8 mouse cellular contexts compared by ENCODE assay signal in the genomic region with DNA sequence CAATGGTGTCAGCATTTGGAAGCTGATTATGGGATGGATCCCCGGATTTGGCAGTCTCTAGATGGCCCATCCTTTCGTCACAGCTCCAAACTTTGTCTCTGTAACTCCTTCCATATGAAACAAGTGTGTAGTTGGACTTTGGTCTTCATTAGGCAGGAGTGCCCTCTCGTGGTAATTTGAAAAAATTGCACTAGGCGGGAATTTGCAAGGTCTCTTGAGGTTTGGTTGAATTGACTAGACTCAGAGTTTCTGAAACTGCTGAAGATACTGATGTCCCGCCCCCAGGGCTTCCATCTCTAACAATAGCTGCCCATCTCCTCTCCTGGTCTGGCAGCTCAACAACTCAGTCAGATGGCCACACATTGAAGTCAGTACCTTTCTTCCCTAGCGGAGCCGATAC. TPM values are rescaled to one million over a fixed set of nuclear protein-coding genes. Genes with fewer than 3 reads are reported as not detected.
A peak's percentile ranks its signal among the peaks of the same experiment; 100 is the strongest.
DNase-seq lines count a peak whose midpoint lies in the region; ATAC-seq and TF ChIP-seq lines count a peak whose summit lies in the region.

No protein-coding gene starts in this region.

- no peak for ATAC-seq in liver, embryonic 12.5 days
- ATAC-seq in hindbrain, embryonic 12.5 days (ENCODE audit: low FRiP score), result 0 out of 2 replicates have a peak, but pooled peaks have one; percentile 8
- peak; percentile 93 for ATAC-seq in megakaryocyte, adult 5-6 weeks (ENCODE audit: poor library complexity, severe bottlenecking)

- H3K4me1 ChIP-seq in liver, adult 2 months (ENCODE audit: control insufficient read depth, insufficient read depth, low read length), result peaks cover 12% of the 10 kb centered on the region
- H3K4me1 ChIP-seq in liver, embryonic 12.5 days, result 0 out of 2 replicates have a peak, but pooled peaks cover 7% of the 10 kb centered on the region
- H3K4me1 ChIP-seq in hindbrain, embryonic 12.5 days, result peaks cover 6% of the 10 kb centered on the region

- no peaks in the 10 kb centered on the region for H3K79me2 ChIP-seq in liver, adult 2 months (ENCODE audit: control insufficient read depth, insufficient read depth, low read length)

- no peak for TF ChIP-seq POLR2A in liver, adult 2 months (IDR thresholded peaks at IDR 0.05; ENCODE audit: extremely low read depth, insufficient read depth, low read length)

- no peak for TF ChIP-seq CTCF in liver, adult 2 months (IDR thresholded peaks at IDR 0.05; ENCODE audit: low read depth, low read length)

- no peak overlapping the region for H3K4me3 ChIP-seq in liver, adult 2 months (ENCODE audit: insufficient read depth, low read depth, low read length)
- H3K4me3 ChIP-seq in liver, embryonic 12.5 days, result no peak overlapping the region
- H3K4me3 ChIP-seq in hindbrain, embryonic 12.5 days, result no peak overlapping the region

- H3K9me3 ChIP-seq in liver, embryonic 12.5 days (replicated peaks), result no peaks in the 10 kb centered on the region
- H3K9me3 ChIP-seq in hindbrain, embryonic 12.5 days (replicated peaks), result no peaks in the 10 kb centered on the region

- WGBS in liver, adult 2 months, result 30% methylated on average over 7 of the region's 7 CpGs
- WGBS in liver, embryonic 12.5 days (ENCODE audit: insufficient replicate concordance), result 29% methylated on average over 7 of the region's 7 CpGs
- 31% methylated on average over 7 of the region's 7 CpGs for WGBS in hindbrain, embryonic 12.5 days

- H3K36me3 ChIP-seq in liver, adult 2 months (ENCODE audit: control insufficient read depth, insufficient read depth, low read length), result no peaks in the 10 kb centered on the region
- H3K36me3 ChIP-seq in liver, embryonic 12.5 days, result no peaks in the 10 kb centered on the region
- H3K36me3 ChIP-seq in hindbrain, embryonic 12.5 days, result no peaks in the 10 kb centered on the region

- no peaks in the 10 kb centered on the region for H3K27me3 ChIP-seq in liver, adult 2 months (ENCODE audit: control insufficient read depth, insufficient read depth, low read length)
- no peaks in the 10 kb centered on the region for H3K27me3 ChIP-seq in liver, embryonic 12.5 days (replicated peaks)
- H3K27me3 ChIP-seq in hindbrain, embryonic 12.5 days, result no peaks in the 10 kb centered on the region

- no peak overlapping the region for H3K9ac ChIP-seq in liver, adult 2 months (ENCODE audit: low read depth, low read length)
- H3K9ac ChIP-seq in liver, embryonic 12.5 days, result no peak overlapping the region
- H3K9ac ChIP-seq in hindbrain, embryonic 12.5 days, result no peak overlapping the region

- H3K4me2 ChIP-seq in liver, embryonic 12.5 days, result no peak overlapping the region
- H3K4me2 ChIP-seq in hindbrain, embryonic 12.5 days (replicated peaks), result no peak overlapping the region

- peak; percentile 35 to 80 for DNase-seq in adrenal gland, adult (ENCODE audit: inconsistent age in 2 of 2, low spot score in 1 of 2)
- no peak for DNase-seq in adrenal gland, adult 18-20 months (ENCODE audit: low spot score in 2 of 2)
- DNase-seq in liver, adult 2 months (ENCODE audit: extremely low read depth, low read depth, low spot score), result peak; percentile 62
- peak; percentile 18 to 42 for DNase-seq in cerebellum, postnatal 36 days
- DNase-seq in thymus, postnatal 10 days (ENCODE audit: low spot score in 2 of 2), result peak; percentile 29 to 60

- no peak overlapping the region for H3K27ac ChIP-seq in liver, adult 2 months (replicated peaks; ENCODE audit: insufficient read depth, low read depth, low read length)
- no peak overlapping the region for H3K27ac ChIP-seq in liver, embryonic 12.5 days
- H3K27ac ChIP-seq in hindbrain, embryonic 12.5 days, result no peak overlapping the region

RNA-seq across cellular contexts. Expression of gene Olfr1393, which starts 6.8 kb away (rescaled TPM):
- total RNA-seq in adrenal gland, adult 18-20 months (2021), result not detected
- total RNA-seq in liver, adult 2 months (2014; rRNA removed), result 0.09 and 0.27 TPM in 2 replicates
- polyA plus RNA-seq in liver, adult 2 months (2012; rRNA removed), result 0.47 and 0.55 TPM in 2 replicates
- 0.05 and 0.10 TPM in 2 replicates for polyA plus RNA-seq in liver, embryonic 12.5 days (2016; fragmentation: Nextera tagmentation; extraction: Ambion mirVana)
- polyA plus RNA-seq in hindbrain, embryonic 12.5 days (2016; fragmentation: Nextera tagmentation; extraction: Ambion mirVana), result not detected in 2 replicates
- total RNA-seq in megakaryocyte, adult 5-6 weeks (2015), result not detected in 2 replicates
- total RNA-seq in megakaryocyte, adult 5-6 weeks (2017), result not detected in 2 replicates

RNA-seq across cellular contexts. Expression of gene Olfr1392, which starts 13.7 kb away (rescaled TPM):
- under 1 TPM in 1 of 2 experiments, not detected in 1; 0.10 TPM for total RNA-seq in adrenal gland, adult 18-20 months (2021)
- total RNA-seq in liver, adult 2 months (2014; rRNA removed), result not detected in 2 replicates
- 0.09 and 0.26 TPM in 2 replicates for polyA plus RNA-seq in liver, adult 2 months (2012; rRNA removed)
- polyA plus RNA-seq in liver, embryonic 12.5 days (2016; fragmentation: Nextera tagmentation; extraction: Ambion mirVana), result not detected in 2 replicates
- not detected in 2 replicates for polyA plus RNA-seq in hindbrain, embryonic 12.5 days (2016; fragmentation: Nextera tagmentation; extraction: Ambion mirVana)
- 0.84 TPM in 1 of 2 replicates, not detected in the other for total RNA-seq in megakaryocyte, adult 5-6 weeks (2015)
- total RNA-seq in megakaryocyte, adult 5-6 weeks (2017), result not detected in 2 replicates

RNA-seq across cellular contexts. Expression of gene Mgat1, which starts 27.3 kb away (rescaled TPM):
- total RNA-seq in adrenal gland, adult 18-20 months (2021), result 100 to 1,000 TPM; 114 to 141 TPM
- total RNA-seq in liver, adult 2 months (2014; rRNA removed), result 44.7 and 60.8 TPM in 2 replicates
- polyA plus RNA-seq in liver, adult 2 months (2012; rRNA removed), result 134 and 145 TPM in 2 replicates
- 35.4 and 35.7 TPM in 2 replicates for polyA plus RNA-seq in liver, embryonic 12.5 days (2016; fragmentation: Nextera tagmentation; extraction: Ambion mirVana)
- 42.5 and 43.2 TPM in 2 replicates for polyA plus RNA-seq in hindbrain, embryonic 12.5 days (2016; fragmentation: Nextera tagmentation; extraction: Ambion mirVana)
- 33.6 and 36.0 TPM in 2 replicates for total RNA-seq in megakaryocyte, adult 5-6 weeks (2015)
- 42.6 and 42.9 TPM in 2 replicates for total RNA-seq in megakaryocyte, adult 5-6 weeks (2017)

RNA-seq across cellular contexts. Expression of gene Olfr10, which starts 33.2 kb away (rescaled TPM):
- not detected for total RNA-seq in adrenal gland, adult 18-20 months (2021)
- total RNA-seq in liver, adult 2 months (2014; rRNA removed), result not detected in 2 replicates
- polyA plus RNA-seq in liver, adult 2 months (2012; rRNA removed), result not detected in 2 replicates
- not detected in 2 replicates for polyA plus RNA-seq in liver, embryonic 12.5 days (2016; fragmentation: Nextera tagmentation; extraction: Ambion mirVana)
- polyA plus RNA-seq in hindbrain, embryonic 12.5 days (2016; fragmentation: Nextera tagmentation; extraction: Ambion mirVana), result not detected in 2 replicates
- total RNA-seq in megakaryocyte, adult 5-6 weeks (2015), result not detected in 2 replicates
- not detected in 2 replicates for total RNA-seq in megakaryocyte, adult 5-6 weeks (2017)

RNA-seq across cellular contexts. Expression of gene Olfr1391, which starts 51.2 kb away (rescaled TPM):
- not detected for total RNA-seq in adrenal gland, adult 18-20 months (2021)
- not detected in 2 replicates for total RNA-seq in liver, adult 2 months (2014; rRNA removed)
- polyA plus RNA-seq in liver, adult 2 months (2012; rRNA removed), result not detected in 2 replicates
- polyA plus RNA-seq in liver, embryonic 12.5 days (2016; fragmentation: Nextera tagmentation; extraction: Ambion mirVana), result not detected in 2 replicates
- not detected in 2 replicates for polyA plus RNA-seq in hindbrain, embryonic 12.5 days (2016; fragmentation: Nextera tagmentation; extraction: Ambion mirVana)
- not detected in 2 replicates for total RNA-seq in megakaryocyte, adult 5-6 weeks (2015)
- not detected in 2 replicates for total RNA-seq in megakaryocyte, adult 5-6 weeks (2017)

Comparison
In these comparisons a context has a peak if more than half of its experiments do, and no peak if none do; other contexts are left out.
1. DNase-seq: peak in adrenal gland, adult (2 of 2), liver, adult 2 months (single experiment), cerebellum, postnatal 36 days (2 of 2) and thymus, postnatal 10 days (2 of 2); none in adrenal gland, adult 18-20 months (0 of 2).